Mouse (Mus musculus) G1E (cell line): Measurements from ENCODE around the gene Stk38l.

Experiments used
- CTCF ChIP-seq: IDR thresholded peaks from 2 replicates; pipeline ENCODE4 v1.5.1; 2012; ENCODE audit warnings: low read depth, low read length, inconsistent platforms, mixed read lengths
- GATA2 ChIP-seq: IDR thresholded peaks from 2 replicates; pipeline ENCODE4 v1.6.1; 2012; ENCODE audit warnings: low read depth, low read length, inconsistent platforms, borderline replicate concordance

- TF ChIP-seq CTCF = no peak
- no peak for TF ChIP-seq GATA2
Measured at GRCm38 (mm10) chr6:146752612-146753011, 27.8 kb downstream of the Stk38l start.
